Mouse (Mus musculus) heart, embryonic 14.5 days (tissue): ENCODE measurements around the gene Olfr223. TPM values are rescaled to one million over a fixed set of nuclear protein-coding genes. Genes with fewer than 3 reads are reported as not detected.

Experiments used
- ATAC-seq: fragments of 200-750 bp; cut with Nextera tagmentation; 2 replicates; pipeline ENCODE4 v1.8.0; 2017; ENCODE audit warnings: low read depth, moderate TSS enrichment; ENCODE audit not compliant: insufficient number of reproducible peaks, insufficient read depth, low FRiP score
- H3K27ac ChIP-seq, 2 experiments: fragments of 200-500 bp in 1 of 2; fragments of 300-500 bp in 1 of 2; sonication (generic) in 1 of 2; replicated peaks in 1 of 2; 2 replicates each; pipeline ENCODE4 v1.5.1; 2012 to 2014; ENCODE audit warnings: low read depth in 2 of 2, low read length in 2 of 2, control low read depth in 1 of 2, mild to moderate bottlenecking in 1 of 2, mixed read lengths in 1 of 2; ENCODE audit not compliant: control insufficient read depth in 1 of 2, insufficient read depth in 1 of 2
- H3K27me3 ChIP-seq: fragments of 300-500 bp; sonication (generic); 2 replicates; pipeline ENCODE4 v1.6.1; 2014; ENCODE audit warnings: mild to moderate bottlenecking, low read length, control low read depth; ENCODE audit not compliant: control insufficient read depth, insufficient read depth
- H3K36me3 ChIP-seq: fragments of 300-500 bp; sonication (generic); 2 replicates; pipeline ENCODE4 v1.6.1; 2014; ENCODE audit warnings: mild to moderate bottlenecking, control low read depth, low read length, mixed read lengths; ENCODE audit not compliant: control insufficient read depth, insufficient read depth
- H3K4me1 ChIP-seq, 2 experiments: fragments of 200-500 bp in 1 of 2; fragments of 300-500 bp in 1 of 2; sonication (generic) in 1 of 2; 2 replicates each; pipeline ENCODE4 v1.6.1; 2012 to 2014; ENCODE audit warnings: low read length in 2 of 2, control low read depth in 1 of 2, mixed read lengths in 1 of 2; ENCODE audit not compliant: control insufficient read depth in 2 of 2, insufficient read depth in 2 of 2
- H3K4me2 ChIP-seq: fragments of 300-500 bp; sonication (generic); 2 replicates; pipeline ENCODE4 v1.6.1; 2014; ENCODE audit warnings: mild to moderate bottlenecking, low read length
- H3K4me3 ChIP-seq, 2 experiments: fragments of 200-500 bp in 1 of 2; fragments of 300-500 bp in 1 of 2; sonication (generic) in 1 of 2; 2 replicates each; pipeline ENCODE4 v1.5.1; 2012 to 2014; ENCODE audit warnings: low read length in 2 of 2, mild to moderate bottlenecking in 2 of 2, control low read depth in 1 of 2, low read depth in 1 of 2, moderate library complexity in 1 of 2; ENCODE audit not compliant: control insufficient read depth in 1 of 2, insufficient read depth in 1 of 2
- H3K9ac ChIP-seq: fragments of 300-500 bp; sonication (generic); 2 replicates; pipeline ENCODE4 v1.6.1; 2014; ENCODE audit warnings: mild to moderate bottlenecking, low read length
- H3K9me3 ChIP-seq: fragments of 300-500 bp; sonication (generic); 2 replicates; pipeline ENCODE4 v1.6.1; 2016; ENCODE audit warnings: low read length, control low read depth; ENCODE audit not compliant: control insufficient read depth
- WGBS: fragments of 180-500 bp; shearing (Covaris S2); extraction: QIAGEN DNeasy Blood & Tissue Kit; methylation state at CpG from one replicate; pipeline ENCODE4 v1.1.7; 2014; 5-methylcytosine and 5-hydroxymethylcytosine counted together
- polyA plus RNA-seq: library from polyadenylated mRNA; unstranded; fragments of >200 nt; fragmentation: Nextera tagmentation; extraction: Ambion mirVana; gene quantifications from 2 replicates; pipeline ENCODE4 v1.2.1, GENCODE M21; 2014

Olfr223 gene
- polyA plus RNA-seq, 1 experiment from 2014 or later = not detected

- Histone ChIP-seq H3K36me3 (no peaks in the 10 kb centered on the region), H3K27me3 (no peaks in the 10 kb centered on the region), H3K27ac (no peak overlapping the region), H3K4me1 (no peaks in the 10 kb centered on the region), H3K9ac (no peak overlapping the region), H3K9me3 (no peaks in the 10 kb centered on the region), H3K4me2 (no peak overlapping the region), H3K4me3 (no peak overlapping the region)
- ATAC-seq = no peak
- WGBS = 70% methylated on average over 8 of the region's 8 CpGs
Measured at GRCm38 (mm10) chr11:59554535-59554934, 38.6 kb downstream of the Olfr223 start.

GRCm38 (mm10) chr11:59554127-59554526 is 39.0 kb downstream of the Olfr223 start:
- no peak for ATAC-seq
- H3K27me3 ChIP-seq = no peaks in the 10 kb centered on the region

GRCm38 (mm10) chr11:59544005-59544404 is 49.1 kb downstream of the Olfr223 start:
- Histone ChIP-seq H3K9ac (no peak overlapping the region), H3K4me1 (no peaks in the 10 kb centered on the region), H3K4me2 (no peak overlapping the region), H3K27ac (no peak overlapping the region), H3K36me3 (no peaks in the 10 kb centered on the region), H3K4me3 (no peak overlapping the region), H3K9me3 (no peaks in the 10 kb centered on the region), H3K27me3 (no peaks in the 10 kb centered on the region)
- no peak for ATAC-seq
- 72% methylated on average over 9 of the region's 9 CpGs for WGBS

More at GRCm38 (mm10) chr11:59554127-59554526, 39.0 kb downstream of the Olfr223 start:
- Histone ChIP-seq H3K9me3 (no peaks in the 10 kb centered on the region), H3K4me3 (no peak overlapping the region), H3K36me3 (no peaks in the 10 kb centered on the region), H3K4me1 (no peaks in the 10 kb centered on the region), H3K4me2 (no peak overlapping the region), H3K27ac (no peak overlapping the region), H3K9ac (no peak overlapping the region)
- 92% methylated on average over 11 of the region's 11 CpGs for WGBS

- Histone ChIP-seq H3K27ac (no peak overlapping the region), H3K4me1 (0 out of 4 replicates have a peak, but pooled peaks cover 0 to 3% of the 10 kb centered on the region in 2 experiments), H3K9me3 (no peaks in the 10 kb centered on the region), H3K9ac (no peak overlapping the region), H3K27me3 (no peaks in the 10 kb centered on the region), H3K36me3 (no peaks in the 10 kb centered on the region), H3K4me2 (no peak overlapping the region), H3K4me3 (no peak overlapping the region)
- WGBS = 77% methylated on average over 3 of the region's 3 CpGs
- no peak for ATAC-seq
Measured at GRCm38 (mm10) chr11:59543376-59543775, 49.7 kb downstream of the Olfr223 start.

GRCm38 (mm10) chr11:59542442-59542841 is 50.6 kb downstream of the Olfr223 start:
- 67% methylated on average over 6 of the region's 6 CpGs for WGBS
- no peak overlapping the region for H3K4me3 ChIP-seq
- H3K9ac ChIP-seq = no peak overlapping the region
- 0 out of 4 replicates have a peak, but pooled peaks cover 0 to 3% of the 10 kb centered on the region in 2 experiments for H3K4me1 ChIP-seq
- H3K4me2 ChIP-seq = no peak overlapping the region
- H3K9me3 ChIP-seq = no peaks in the 10 kb centered on the region
- H3K27ac ChIP-seq = no peak overlapping the region
- ATAC-seq = no peak
- no peaks in the 10 kb centered on the region for H3K27me3 ChIP-seq
- H3K36me3 ChIP-seq = no peaks in the 10 kb centered on the region

- H3K4me2 ChIP-seq = no peak within 1 kb of the TSS
- WGBS = 44% methylated on average over 3 of the region's 3 CpGs
- H3K36me3 ChIP-seq = no peaks in the 10 kb centered on the region
- H3K4me3 ChIP-seq = no peak within 1 kb of the TSS
- H3K9ac ChIP-seq = no peak within 1 kb of the TSS
- H3K4me1 ChIP-seq = 0 out of 4 replicates have a peak, but pooled peaks cover 0 to 3% of the 10 kb centered on the region in 2 experiments
- no peak for ATAC-seq
- no peaks in the 10 kb centered on the region for H3K27me3 ChIP-seq
- H3K27ac ChIP-seq = no peak within 1 kb of the TSS
- 0 out of 2 replicates have a peak, but pooled peaks cover 4% of the 10 kb centered on the region for H3K9me3 ChIP-seq
Measured at GRCm38 (mm10) chr11:59541324-59541723, 51.8 kb downstream of the Olfr223 start, which contains the start of gene Nlrp3. Gene Nlrp3 (plus strand): TSS chr11:59541568.

GRCm38 (mm10) chr11:59540123-59540522 is 53.0 kb downstream of the Olfr223 start:
- Histone ChIP-seq H3K9me3 (0 out of 2 replicates have a peak, but pooled peaks cover 4% of the 10 kb centered on the region), H3K4me1 (0 out of 4 replicates have a peak, but pooled peaks cover 0 to 3% of the 10 kb centered on the region in 2 experiments), H3K9ac (no peak overlapping the region), H3K36me3 (no peaks in the 10 kb centered on the region), H3K4me3 (no peak overlapping the region), H3K4me2 (no peak overlapping the region), H3K27me3 (no peaks in the 10 kb centered on the region), H3K27ac (no peak overlapping the region)
- ATAC-seq = no peak
- WGBS = 71% methylated on average over 3 of the region's 3 CpGs
